Mouse (Mus musculus) myocyte (in vitro differentiated cells): ENCODE data around the gene Zfp688. TPM values are rescaled to one million over a fixed set of nuclear protein-coding genes. Genes with fewer than 3 reads are reported as not detected.

ENCODE experiments used
- H3K27me3 ChIP-seq: one replicate; pipeline ENCODE4 v1.6.1; 2011; ENCODE audit not compliant: control insufficient read depth, insufficient read depth, insufficient read length
- H3K36me3 ChIP-seq: one replicate; pipeline ENCODE4 v1.6.1; 2011; ENCODE audit not compliant: control insufficient read depth, insufficient read depth
- H3K4me2 ChIP-seq: one replicate; pipeline ENCODE4 v1.6.1; 2011; ENCODE audit warnings: low read depth, control low read depth
- H3K4me3 ChIP-seq: one replicate; pipeline ENCODE4 v1.5.1; 2011; ENCODE audit warnings: mild to moderate bottlenecking, control low read depth, moderate library complexity
- H3K79me2 ChIP-seq: one replicate; pipeline ENCODE4 v1.6.1; 2011; ENCODE audit not compliant: control insufficient read depth, insufficient read depth
- H3ac ChIP-seq: one replicate; pipeline ENCODE4 v1.6.1; 2011; ENCODE audit not compliant: control insufficient read depth, insufficient read length
- CEBPB ChIP-seq: IDR thresholded peaks from 2 replicates; pipeline ENCODE4 v1.6.1; 2011; ENCODE audit warnings: mild to moderate bottlenecking, moderate library complexity; ENCODE audit not compliant: poor library complexity, insufficient read depth, severe bottlenecking
- E2F4 ChIP-seq: IDR thresholded peaks from one replicate; pipeline ENCODE4 v1.6.1; 2011; ENCODE audit warnings: mild to moderate bottlenecking, control low read depth, moderate library complexity; ENCODE audit not compliant: insufficient read depth
- MAX ChIP-seq: IDR thresholded peaks from one replicate; pipeline ENCODE4 v1.6.1; 2011; ENCODE audit warnings: low read depth, mild to moderate bottlenecking, control low read depth
- MYOD1 ChIP-seq, 3 experiments: IDR thresholded peaks; one replicate each; pipeline ENCODE4 v1.6.1; 2011; ENCODE audit warnings: control low read depth in 2 of 3, low read depth in 2 of 3, mild to moderate bottlenecking in 2 of 3, moderate library complexity in 1 of 3; ENCODE audit not compliant: insufficient read length in 2 of 3, control insufficient read depth in 1 of 3
- MYOG ChIP-seq, 3 experiments: IDR thresholded peaks; one replicate each; pipeline ENCODE4 v1.6.1; 2011; ENCODE audit warnings: control low read depth in 2 of 3, low read depth in 2 of 3, mild to moderate bottlenecking in 2 of 3; ENCODE audit not compliant: insufficient read length in 2 of 3, control insufficient read depth in 1 of 3, insufficient read depth in 1 of 3
- POLR2A ChIP-seq: IDR thresholded peaks from one replicate; pipeline ENCODE4 v1.6.1; 2011; ENCODE audit warnings: low read depth, mild to moderate bottlenecking, control low read depth, moderate library complexity; ENCODE audit not compliant: insufficient read length
- POLR2AphosphoS2 ChIP-seq: IDR thresholded peaks from one replicate; pipeline ENCODE4 v1.6.1; 2011; ENCODE audit warnings: low read depth, control low read depth; ENCODE audit not compliant: insufficient read length
- REST ChIP-seq: IDR thresholded peaks from one replicate; pipeline ENCODE4 v1.6.1; 2011; ENCODE audit warnings: mild to moderate bottlenecking, control low read depth, moderate library complexity; ENCODE audit not compliant: insufficient read depth, insufficient read length
- SRF ChIP-seq: IDR thresholded peaks from one replicate; pipeline ENCODE4 v1.6.1; 2011; ENCODE audit warnings: low read depth; ENCODE audit not compliant: control insufficient read depth, insufficient read length
- TCF12 ChIP-seq: IDR thresholded peaks from one replicate; pipeline ENCODE4 v1.6.1; 2011; ENCODE audit warnings: mild to moderate bottlenecking, control low read depth; ENCODE audit not compliant: poor library complexity, insufficient read depth, severe bottlenecking
- TCF3 ChIP-seq: IDR thresholded peaks from one replicate; pipeline ENCODE4 v1.6.1; 2011; ENCODE audit warnings: low read depth, control low read depth; ENCODE audit not compliant: insufficient read length
- USF1 ChIP-seq: IDR thresholded peaks from one replicate; pipeline ENCODE4 v1.6.1; 2011; ENCODE audit warnings: low read depth, mild to moderate bottlenecking, control low read depth, moderate library complexity
- polyA plus RNA-seq: library from polyadenylated mRNA; unstranded; fragments of >200 nt; fragmentation: generic; extraction: Trizol; gene quantifications from one replicate; pipeline ENCODE4 v1.2.1, GENCODE M21; 2012; ENCODE audit warnings: missing spikeins

Zfp688 gene
- polyA plus RNA-seq: 11.6 TPM

GRCm38 (mm10) chr7:127421388-127422191, at the start of gene Zfp688:
Gene Zfp688 (minus strand): TSS chr7:127422068.
- Histone ChIP-seq H3K4me2 (peak within 1 kb of the TSS; percentile 94), H3K27me3 (peaks cover 5% of the 10 kb centered on the region), H3K36me3 (no peaks in the 10 kb centered on the region), H3ac (peak within 1 kb of the TSS; percentile 18), H3K4me3 (peak within 1 kb of the TSS; percentile 67), H3K79me2 (peaks cover 7% of the 10 kb centered on the region)
- TF ChIP-seq USF1 (no peak), MYOD1 (IDR thresholded peaks at IDR 0.05; ENCODE audit: control insufficient read depth in 1 of 3, insufficient read length in 2 of 3, low read depth in 2 of 3) (peak in 1 of 3 experiments; percentile 45), CEBPB (no peak), POLR2A (peak; percentile 89), POLR2AphosphoS2 (peak; percentile 86), REST (no peak), MAX (peak; percentile 38), E2F4 (peak; percentile 52), MYOG (IDR thresholded peaks at IDR 0.05; ENCODE audit: control insufficient read depth in 1 of 3, insufficient read depth in 1 of 3, insufficient read length in 2 of 3, low read depth in 2 of 3) (peak in 1 of 3 experiments; percentile 59), TCF12 (no peak), SRF (no peak), TCF3 (no peak)

GRCm38 (mm10) chr7:127471646-127472010, 49.8 kb upstream of the Zfp688 start:
- TF ChIP-seq CEBPB (no peak), USF1 (no peak), POLR2AphosphoS2 (peak; percentile 17), MYOG (IDR thresholded peaks at IDR 0.05; ENCODE audit: control insufficient read depth in 1 of 3, insufficient read depth in 1 of 3, insufficient read length in 2 of 3, low read depth in 2 of 3) (peak in 1 of 3 experiments; percentile 20), TCF12 (no peak), REST (no peak), POLR2A (no peak), MAX (no peak), MYOD1 (IDR thresholded peaks at IDR 0.05; ENCODE audit: control insufficient read depth in 1 of 3, insufficient read length in 2 of 3, low read depth in 2 of 3) (peak in 1 of 3 experiments; percentile 21), E2F4 (no peak)

DNA sequence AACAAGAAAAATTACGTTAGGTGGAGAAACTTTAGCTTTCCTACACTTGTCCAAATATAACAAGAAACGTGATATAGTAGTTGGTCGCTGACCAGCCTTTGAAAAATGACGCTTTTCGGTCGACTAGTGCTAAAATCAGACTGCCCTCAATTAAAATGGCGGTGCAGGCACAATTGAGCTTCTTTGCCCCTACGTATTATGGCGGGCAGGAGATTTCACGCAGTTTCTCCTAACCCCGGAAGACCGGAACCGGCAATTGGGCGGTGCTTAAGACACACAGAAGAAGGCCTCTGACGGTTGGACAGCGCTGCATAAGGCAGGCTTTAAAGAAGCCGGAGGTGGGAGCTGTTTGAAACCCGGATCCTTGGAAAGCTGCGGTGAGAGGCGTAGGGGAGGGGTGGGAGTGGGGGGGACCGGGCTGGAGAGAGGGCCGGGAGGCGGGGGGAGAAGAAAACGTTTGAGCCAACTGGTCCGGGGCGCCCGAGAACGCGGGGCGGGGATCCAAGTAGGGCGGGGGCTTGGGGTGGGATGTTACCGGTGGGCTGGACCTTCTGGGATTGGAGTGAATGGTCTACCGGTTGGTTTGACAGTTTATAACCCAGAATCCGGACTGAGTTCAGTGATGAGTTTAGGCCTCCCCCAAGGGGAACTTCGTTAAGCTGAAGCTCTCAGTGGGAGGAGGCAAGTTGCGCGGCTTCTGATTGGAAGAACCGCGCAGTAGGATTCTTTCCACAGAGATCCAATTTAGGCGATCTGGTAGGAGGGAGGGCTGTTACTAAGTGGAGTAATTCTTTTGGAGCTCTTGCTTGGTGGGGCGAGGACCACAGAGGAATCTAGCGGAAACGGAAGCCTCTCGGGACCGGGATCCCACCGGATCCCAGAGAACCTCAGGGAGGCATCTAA, 49.1 kb upstream of the Zfp688 start:
- H3K4me2 ChIP-seq: peak overlapping the region; percentile 77
- TF ChIP-seq POLR2A (peak; percentile 30), TCF3 (no peak), CEBPB (0 out of 2 replicates have a peak, but pooled peaks have one; percentile 35), MYOG (IDR thresholded peaks at IDR 0.05; ENCODE audit: control insufficient read depth in 1 of 3, insufficient read depth in 1 of 3, insufficient read length in 2 of 3, low read depth in 2 of 3) (no peak), TCF12 (no peak), POLR2AphosphoS2 (peak; percentile 38), SRF (no peak), E2F4 (no peak), REST (no peak), MAX (no peak), USF1 (no peak), MYOD1 (IDR thresholded peaks at IDR 0.05; ENCODE audit: control insufficient read depth in 1 of 3, insufficient read length in 2 of 3, low read depth in 2 of 3) (no peak)
- peaks cover 46% of the 10 kb centered on the region for H3K79me2 ChIP-seq
- peak overlapping the region; percentile 98 for H3K4me3 ChIP-seq
- H3ac ChIP-seq: peak overlapping the region; percentile 64
- H3K36me3 ChIP-seq: peaks cover 24% of the 10 kb centered on the region
- no peaks in the 10 kb centered on the region for H3K27me3 ChIP-seq

More at GRCm38 (mm10) chr7:127471646-127472010, 49.8 kb upstream of the Zfp688 start:
- Histone ChIP-seq H3K4me3 (peak overlapping the region; percentile 98), H3ac (peak overlapping the region; percentile 64), H3K27me3 (no peaks in the 10 kb centered on the region), H3K79me2 (peaks cover 46% of the 10 kb centered on the region), H3K36me3 (peaks cover 30% of the 10 kb centered on the region), H3K4me2 (peak overlapping the region; percentile 98)

- Histone ChIP-seq H3K79me2 (peaks cover 41% of the 10 kb centered on the region), H3ac (peak overlapping the region; percentile 64), H3K27me3 (no peaks in the 10 kb centered on the region), H3K36me3 (peaks cover 16% of the 10 kb centered on the region), H3K4me3 (peak overlapping the region; percentile 98), H3K4me2 (peak overlapping the region; percentile 77)
- no peak for TF ChIP-seq MYOD1 (IDR thresholded peaks at IDR 0.05; ENCODE audit: control insufficient read depth in 1 of 3, insufficient read length in 2 of 3, low read depth in 2 of 3)
- TF ChIP-seq CEBPB: no peak
These were observed 48.3 kb upstream of the Zfp688 start for GRCm38 (mm10) chr7:127470011-127470715.
